ENCODE assay signal across 9 mouse cellular contexts in the genomic region with DNA sequence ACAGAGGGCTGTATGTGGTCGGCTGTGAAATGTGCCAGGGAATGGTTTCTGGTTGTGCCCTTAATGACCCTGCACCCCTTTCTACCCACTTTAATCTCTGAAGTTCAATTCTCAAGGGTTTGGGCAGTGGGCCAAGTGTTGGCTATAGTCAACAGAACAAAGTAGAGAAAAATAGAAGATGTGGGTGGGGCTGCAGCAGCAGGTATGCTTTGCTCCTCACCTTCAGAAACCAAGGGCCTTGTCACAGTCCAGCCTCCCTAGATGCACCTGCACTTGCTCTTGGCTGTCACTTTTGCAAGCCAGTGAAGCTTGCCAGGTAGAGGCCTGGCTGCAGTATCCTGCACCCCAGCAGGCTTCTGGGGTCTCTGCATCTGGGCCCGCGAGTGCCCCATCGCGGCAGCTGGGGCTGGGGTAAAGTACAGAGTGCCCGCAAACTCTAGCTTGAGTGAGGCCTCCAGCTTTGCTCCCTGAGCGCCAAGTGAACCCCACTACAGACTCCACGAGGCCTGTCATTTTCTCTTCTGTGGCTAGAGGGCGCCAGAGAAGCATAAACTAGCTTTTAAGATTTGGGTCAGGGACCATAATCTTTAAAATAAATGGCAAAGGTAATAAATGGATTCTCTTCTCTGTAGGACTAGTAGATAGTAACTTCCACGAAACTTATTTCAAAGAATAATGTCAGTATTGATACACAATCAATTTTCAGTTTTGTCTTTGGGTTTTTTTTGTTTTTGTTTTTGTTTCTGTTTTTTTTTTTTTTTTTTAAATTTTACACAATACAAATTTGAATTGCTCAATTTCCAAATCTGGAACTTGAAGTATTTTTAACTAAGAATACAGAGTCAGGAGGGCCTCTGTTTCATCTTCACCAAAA. TPM values are rescaled to one million over a fixed set of nuclear protein-coding genes. Genes with fewer than 3 reads are reported as not detected.
DNase-seq lines count a peak whose midpoint lies in the region; ATAC-seq and TF ChIP-seq lines count a peak whose summit lies in the region.
"Had no signal": no experiment of that assay in that cellular context is flagged by ENCODE, and none has a peak within 500 bp of the region (broad histone marks: within the 10 kb centered on the region; RNA-seq: fewer than 3 reads in every experiment).

No protein-coding gene starts in this region.

- no peak for TF ChIP-seq EP300 in liver, postnatal 0 days (IDR thresholded peaks at IDR 0.05; ENCODE audit: low read depth)

- H3K9ac ChIP-seq in kidney, postnatal 0 days (ENCODE audit: low read depth, low read length), result no peak overlapping the region
- H3K9ac ChIP-seq in liver, postnatal 0 days (replicated peaks), result no peak overlapping the region

- no peak overlapping the region for H3K4me3 ChIP-seq in kidney, postnatal 0 days (replicated peaks; ENCODE audit: low read depth, low read length)
- H3K4me3 ChIP-seq in liver, postnatal 0 days (ENCODE audit: low read depth, low read length), result no peak overlapping the region

- no peaks in the 10 kb centered on the region for H3K4me1 ChIP-seq in kidney, postnatal 0 days (replicated peaks; ENCODE audit: insufficient read depth, low read length)
- H3K4me1 ChIP-seq in liver, postnatal 0 days (ENCODE audit: insufficient read depth), result peaks cover 12% of the 10 kb centered on the region

- peak; percentile 30 for ATAC-seq in CD4-positive, CD25-positive, alpha-beta regulatory T cell, adult 4 months
- no peak for ATAC-seq in kidney, postnatal 0 days (replicated peaks; ENCODE audit: low FRiP score, low read depth)
- ATAC-seq in liver, postnatal 0 days, result no peak

- TF ChIP-seq CTCF in kidney, postnatal 0 days (IDR thresholded peaks at IDR 0.05; ENCODE audit: low read depth), result peak; percentile 74
- peak; percentile 87 for TF ChIP-seq CTCF in liver, postnatal 0 days (IDR thresholded peaks at IDR 0.05; ENCODE audit: low read depth)

- H3K9me3 ChIP-seq in kidney, postnatal 0 days (replicated peaks; ENCODE audit: low read length), result no peaks in the 10 kb centered on the region
- H3K9me3 ChIP-seq in liver, postnatal 0 days (ENCODE audit: low read length), result no peaks in the 10 kb centered on the region

- H3K27me3 ChIP-seq in kidney, postnatal 0 days (ENCODE audit: insufficient read depth, low read length), result no peaks in the 10 kb centered on the region
- no peaks in the 10 kb centered on the region for H3K27me3 ChIP-seq in liver, postnatal 0 days (ENCODE audit: insufficient read depth, low read length)

- peak; percentile 82 for DNase-seq in R1 (ENCODE audit: low read depth, low spot score)
- peak; percentile 89 to 91 for DNase-seq in cerebellum, postnatal 14 days
- DNase-seq in heart, adult 18-20 months, result peak; percentile 75 to 93
- peak; percentile 63 for DNase-seq in kidney, postnatal 0 days (ENCODE audit: low spot score)
- peak; percentile 83 for DNase-seq in liver, postnatal 0 days
- DNase-seq in right cerebral cortex, adult 18-20 months, result peak; percentile 78
- peak; percentile 78 for DNase-seq in urinary bladder, postnatal 14 days (ENCODE audit: low spot score)

- no peaks in the 10 kb centered on the region for H3K36me3 ChIP-seq in kidney, postnatal 0 days (ENCODE audit: insufficient read depth, low read length)
- H3K36me3 ChIP-seq in liver, postnatal 0 days (replicated peaks; ENCODE audit: insufficient read depth, low read length), result no peaks in the 10 kb centered on the region

- H3K27ac ChIP-seq in kidney, postnatal 0 days, result no peak overlapping the region
- H3K27ac ChIP-seq in liver, postnatal 0 days (ENCODE audit: low read depth), result no peak overlapping the region

- H3K4me2 ChIP-seq in kidney, postnatal 0 days (ENCODE audit: low read length), result no peak overlapping the region
- peak overlapping the region; percentile 13; the same call in 1 of the 2 replicates for H3K4me2 ChIP-seq in liver, postnatal 0 days (ENCODE audit: low read depth, low read length)

- WGBS in kidney, postnatal 0 days, result 17% methylated on average over 10 of the region's 10 CpGs
- WGBS in liver, postnatal 0 days (ENCODE audit: insufficient replicate concordance), result 8% methylated on average over 10 of the region's 10 CpGs

RNA-seq across cellular contexts. Expression of a gene that starts 4.5 kb away (rescaled TPM):
- polyA plus RNA-seq in CD4-positive, CD25-positive, alpha-beta regulatory T cell, adult 4 months (2017; shearing (Covaris generic)), result 10 to 100 TPM; 16.4 to 19.2 TPM
- 10 to 100 TPM; 20.0 to 21.3 TPM for total RNA-seq in heart, adult 18-20 months (2021)
- 32.7 and 36.2 TPM in 2 replicates for polyA plus RNA-seq in kidney, postnatal 0 days (2015; fragmentation: Nextera tagmentation; extraction: Ambion mirVana)
- 14.2 and 15.2 TPM in 2 replicates for polyA plus RNA-seq in liver, postnatal 0 days (2015; fragmentation: Nextera tagmentation; extraction: Ambion mirVana)

RNA-seq across cellular contexts. Expression of a gene that starts 18.8 kb away (rescaled TPM):
- under 1 TPM; 0.16 to 0.23 TPM for polyA plus RNA-seq in CD4-positive, CD25-positive, alpha-beta regulatory T cell, adult 4 months (2017; shearing (Covaris generic))
- total RNA-seq in heart, adult 18-20 months (2021), result not detected
- polyA plus RNA-seq in kidney, postnatal 0 days (2015; fragmentation: Nextera tagmentation; extraction: Ambion mirVana), result not detected in 2 replicates
- polyA plus RNA-seq in liver, postnatal 0 days (2015; fragmentation: Nextera tagmentation; extraction: Ambion mirVana), result 0.09 TPM in 1 of 2 replicates, not detected in the other
- total RNA-seq: layer of hippocampus, adult 8-10 months had no signal

RNA-seq across cellular contexts. Expression of a gene that starts 33.8 kb away (rescaled TPM):
- 10 to 100 TPM; 29.5 to 34.3 TPM for polyA plus RNA-seq in CD4-positive, CD25-positive, alpha-beta regulatory T cell, adult 4 months (2017; shearing (Covaris generic))
- total RNA-seq in heart, adult 18-20 months (2021), result 10 to 100 TPM; 58.2 to 61.1 TPM
- polyA plus RNA-seq in kidney, postnatal 0 days (2015; fragmentation: Nextera tagmentation; extraction: Ambion mirVana), result 27.6 and 28.5 TPM in 2 replicates
- 10.2 and 10.7 TPM in 2 replicates for polyA plus RNA-seq in liver, postnatal 0 days (2015; fragmentation: Nextera tagmentation; extraction: Ambion mirVana)
